Mouse (Mus musculus): ENCODE measurements around the gene Tcf20. TPM values are rescaled to one million over a fixed set of nuclear protein-coding genes. Genes with fewer than 3 reads are reported as not detected.

Gene Tcf20
- polyA plus RNA-seq, 1 experiment: 7.5 TPM

- H3K4me1 ChIP-seq: peaks cover 33% of the 10 kb centered on the region
- H3K27me3 ChIP-seq (replicated peaks): no peaks in the 10 kb centered on the region
- TF ChIP-seq GATA1 (IDR thresholded peaks at IDR 0.05; ENCODE audit: borderline replicate concordance, low read length): no peak
- no peak for TF ChIP-seq FLI1 (IDR thresholded peaks at IDR 0.05; ENCODE audit: low read length)
- H3K9me3 ChIP-seq: peaks cover 10% of the 10 kb centered on the region; the same call in 1 of the 2 replicates
- peaks cover 24% of the 10 kb centered on the region for H3K36me3 ChIP-seq (replicated peaks; ENCODE audit: low read length)
- H3K4me3 ChIP-seq (replicated peaks): no peak overlapping the region
These were observed 124.0 kb downstream of the Tcf20 start for GRCm38 (mm10) chr15:82863674-82864073.

GRCm38 (mm10) chr15:82856652-82857378, 130.9 kb downstream of the Tcf20 start:
- Histone ChIP-seq H3K36me3 (replicated peaks; ENCODE audit: low read length) (peaks cover 58% of the 10 kb centered on the region), H3K9me3 (no peaks in the 10 kb centered on the region), H3K4me1 (peaks cover 57% of the 10 kb centered on the region), H3K4me3 (replicated peaks) (no peak overlapping the region), H3K27me3 (replicated peaks) (no peaks in the 10 kb centered on the region)
- TF ChIP-seq GATA1 (IDR thresholded peaks at IDR 0.05; ENCODE audit: borderline replicate concordance, low read length) (no peak), FLI1 (IDR thresholded peaks at IDR 0.05; ENCODE audit: low read length) (no peak)

- Histone ChIP-seq H3K4me1 (peaks cover 64% of the 10 kb centered on the region), H3K4me3 (replicated peaks) (no peak overlapping the region), H3K36me3 (replicated peaks; ENCODE audit: low read length) (peaks cover 64% of the 10 kb centered on the region), H3K27me3 (replicated peaks) (no peaks in the 10 kb centered on the region), H3K9me3 (no peaks in the 10 kb centered on the region)
- TF ChIP-seq GATA1 (IDR thresholded peaks at IDR 0.05; ENCODE audit: borderline replicate concordance, low read length) (no peak), FLI1 (IDR thresholded peaks at IDR 0.05; ENCODE audit: low read length) (no peak)
These were observed 131.6 kb downstream of the Tcf20 start for GRCm38 (mm10) chr15:82856065-82856464.

GRCm38 (mm10) chr15:82839146-82839545, 148.5 kb downstream of the Tcf20 start:
- TF ChIP-seq FLI1 (IDR thresholded peaks at IDR 0.05; ENCODE audit: low read length) (no peak), GATA1 (IDR thresholded peaks at IDR 0.05; ENCODE audit: borderline replicate concordance, low read length) (no peak)

GRCm38 (mm10) chr15:82829917-82830316, 157.8 kb downstream of the Tcf20 start:
- no peaks in the 10 kb centered on the region for H3K27me3 ChIP-seq (replicated peaks)
- H3K36me3 ChIP-seq (replicated peaks; ENCODE audit: low read length): peaks cover 42% of the 10 kb centered on the region
- H3K9me3 ChIP-seq: no peaks in the 10 kb centered on the region
- H3K4me3 ChIP-seq (replicated peaks): no peak overlapping the region
- TF ChIP-seq GATA1 (IDR thresholded peaks at IDR 0.05; ENCODE audit: borderline replicate concordance, low read length) (no peak), FLI1 (IDR thresholded peaks at IDR 0.05; ENCODE audit: low read length) (no peak)
- peaks cover 18% of the 10 kb centered on the region for H3K4me1 ChIP-seq

More at GRCm38 (mm10) chr15:82839146-82839545, 148.5 kb downstream of the Tcf20 start:
- Histone ChIP-seq H3K4me3 (replicated peaks) (no peak overlapping the region), H3K4me1 (peaks cover 17% of the 10 kb centered on the region), H3K9me3 (no peaks in the 10 kb centered on the region), H3K27me3 (replicated peaks) (no peaks in the 10 kb centered on the region), H3K36me3 (replicated peaks; ENCODE audit: low read length) (peaks cover 43% of the 10 kb centered on the region)

- Histone ChIP-seq H3K36me3 (replicated peaks; ENCODE audit: low read length) (peaks cover 71% of the 10 kb centered on the region), H3K27me3 (replicated peaks) (no peaks in the 10 kb centered on the region)
- TF ChIP-seq FLI1 (IDR thresholded peaks at IDR 0.05; ENCODE audit: low read length): no peak
- no peak for TF ChIP-seq GATA1 (IDR thresholded peaks at IDR 0.05; ENCODE audit: borderline replicate concordance, low read length)
These were observed 161.8 kb downstream of the Tcf20 start for GRCm38 (mm10) chr15:82825866-82826265.

GRCm38 (mm10) chr15:82822347-82822746, 165.3 kb downstream of the Tcf20 start:
- Histone ChIP-seq H3K4me3 (replicated peaks) (no peak overlapping the region), H3K36me3 (replicated peaks; ENCODE audit: low read length) (peaks cover 78% of the 10 kb centered on the region), H3K27me3 (replicated peaks) (no peaks in the 10 kb centered on the region), H3K9me3 (no peaks in the 10 kb centered on the region), H3K4me1 (peaks cover 11% of the 10 kb centered on the region)
- TF ChIP-seq FLI1 (IDR thresholded peaks at IDR 0.05; ENCODE audit: low read length) (no peak), GATA1 (IDR thresholded peaks at IDR 0.05; ENCODE audit: borderline replicate concordance, low read length) (no peak)

More at GRCm38 (mm10) chr15:82825866-82826265, 161.8 kb downstream of the Tcf20 start:
- Histone ChIP-seq H3K4me3 (replicated peaks) (no peak overlapping the region), H3K4me1 (peaks cover 18% of the 10 kb centered on the region), H3K9me3 (no peaks in the 10 kb centered on the region)

GRCm38 (mm10) chr15:82821657-82822056, 166.0 kb downstream of the Tcf20 start:
- Histone ChIP-seq H3K27me3 (replicated peaks) (no peaks in the 10 kb centered on the region), H3K4me1 (peaks cover 11% of the 10 kb centered on the region), H3K9me3 (no peaks in the 10 kb centered on the region), H3K4me3 (replicated peaks) (no peak overlapping the region), H3K36me3 (replicated peaks; ENCODE audit: low read length) (peaks cover 78% of the 10 kb centered on the region)
- TF ChIP-seq GATA1 (IDR thresholded peaks at IDR 0.05; ENCODE audit: borderline replicate concordance, low read length): no peak
- TF ChIP-seq FLI1 (IDR thresholded peaks at IDR 0.05; ENCODE audit: low read length): no peak

GRCm38 (mm10) chr15:82815296-82815695, 172.4 kb downstream of the Tcf20 start:
- H3K4me1 ChIP-seq: peaks cover 25% of the 10 kb centered on the region
- H3K9me3 ChIP-seq: no peaks in the 10 kb centered on the region
- H3K4me3 ChIP-seq (replicated peaks): no peak overlapping the region
- no peak for TF ChIP-seq FLI1 (IDR thresholded peaks at IDR 0.05; ENCODE audit: low read length)
- no peak for TF ChIP-seq GATA1 (IDR thresholded peaks at IDR 0.05; ENCODE audit: borderline replicate concordance, low read length)
- no peaks in the 10 kb centered on the region for H3K27me3 ChIP-seq (replicated peaks)
- peaks cover 74% of the 10 kb centered on the region for H3K36me3 ChIP-seq (replicated peaks; ENCODE audit: low read length)

GRCm38 (mm10) chr15:82814806-82815205, 172.9 kb downstream of the Tcf20 start:
- TF ChIP-seq GATA1 (IDR thresholded peaks at IDR 0.05; ENCODE audit: borderline replicate concordance, low read length) (no peak), FLI1 (IDR thresholded peaks at IDR 0.05; ENCODE audit: low read length) (no peak)
- Histone ChIP-seq H3K36me3 (replicated peaks; ENCODE audit: low read length) (peaks cover 77% of the 10 kb centered on the region), H3K4me3 (replicated peaks) (no peak overlapping the region), H3K9me3 (no peaks in the 10 kb centered on the region), H3K4me1 (peaks cover 30% of the 10 kb centered on the region), H3K27me3 (replicated peaks) (no peaks in the 10 kb centered on the region)
